ENCODE assay signal across 13 mouse cellular contexts in the genomic region with DNA sequence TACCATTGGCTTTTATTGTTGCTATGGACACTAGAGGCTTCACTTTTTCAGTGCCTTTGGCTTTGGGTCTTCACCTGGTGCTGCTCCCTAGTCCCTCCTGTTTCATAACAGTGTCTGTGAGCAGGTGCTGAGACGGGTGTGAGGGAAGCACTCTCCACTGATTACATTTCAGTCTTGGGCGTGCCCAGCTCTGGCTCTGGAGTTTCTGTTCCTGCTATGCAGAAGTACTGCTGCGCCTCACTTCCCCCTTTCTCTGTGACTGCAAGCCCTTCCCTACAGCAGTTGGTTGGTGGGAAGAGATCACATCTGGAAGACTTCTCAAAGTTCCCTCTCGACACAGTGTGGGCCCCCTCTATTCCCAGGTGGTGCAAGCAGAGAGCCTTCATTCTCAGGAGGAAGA. TPM values are rescaled to one million over a fixed set of nuclear protein-coding genes. Genes with fewer than 3 reads are reported as not detected.
DNase-seq lines count a peak whose midpoint lies in the region; ATAC-seq lines count a peak whose summit lies in the region.
"Had no signal": no experiment of that assay in that cellular context is flagged by ENCODE, and none has a peak within 500 bp of the region (broad histone marks: within the 10 kb centered on the region; RNA-seq: fewer than 3 reads in every experiment).

No protein-coding gene starts in this region.

- H3K27me3 ChIP-seq in heart, embryonic 12.5 days (replicated peaks) = no peaks in the 10 kb centered on the region
- no peaks in the 10 kb centered on the region for H3K27me3 ChIP-seq in hindbrain, embryonic 11.5 days (ENCODE audit: control insufficient read depth, insufficient read depth, low read length)
- H3K27me3 ChIP-seq: forebrain, embryonic 15.5 days; stomach, embryonic 15.5 days had no signal

- ATAC-seq in heart, embryonic 12.5 days (ENCODE audit: insufficient number of reproducible peaks, low FRiP score) = no peak
- no peak for ATAC-seq in hindbrain, embryonic 11.5 days (ENCODE audit: low FRiP score)
- ATAC-seq: forebrain, embryonic 15.5 days; inflammation-experienced regulatory T-cells, adult 6 months had no signal

- no peaks in the 10 kb centered on the region for H3K4me1 ChIP-seq in heart, embryonic 12.5 days (replicated peaks)
- no peaks in the 10 kb centered on the region for H3K4me1 ChIP-seq in hindbrain, embryonic 11.5 days (replicated peaks; ENCODE audit: control insufficient read depth, insufficient read depth, low read length)
- H3K4me1 ChIP-seq: forebrain, embryonic 15.5 days; stomach, embryonic 15.5 days had no signal

- no peak overlapping the region for H3K4me2 ChIP-seq in heart, embryonic 12.5 days
- no peak overlapping the region for H3K4me2 ChIP-seq in hindbrain, embryonic 11.5 days (replicated peaks; ENCODE audit: low read depth, low read length)
- H3K4me2 ChIP-seq: forebrain, embryonic 15.5 days; stomach, embryonic 15.5 days had no signal

- H3K27ac ChIP-seq in heart, embryonic 12.5 days (ENCODE audit: poor library complexity, severe bottlenecking) = no peak overlapping the region
- H3K27ac ChIP-seq in hindbrain, embryonic 11.5 days (ENCODE audit: low read depth, low read length) = no peak overlapping the region
- H3K27ac ChIP-seq: forebrain, embryonic 15.5 days; liver, embryonic 14.5 days; stomach, embryonic 15.5 days had no signal

- no peaks in the 10 kb centered on the region for H3K9me3 ChIP-seq in heart, embryonic 12.5 days (replicated peaks)
- H3K9me3 ChIP-seq in hindbrain, embryonic 11.5 days (ENCODE audit: control insufficient read depth, low read length) = no peaks in the 10 kb centered on the region
- H3K9me3 ChIP-seq: forebrain, embryonic 15.5 days; stomach, embryonic 15.5 days had no signal

- 62% methylated on average over 4 of the region's 4 CpGs for WGBS in heart, embryonic 12.5 days
- 17% methylated on average over 4 of the region's 4 CpGs for WGBS in large intestine, adult 2 months
- 81% methylated on average over 4 of the region's 4 CpGs for WGBS in hindbrain, embryonic 11.5 days

- DNase-seq in heart, postnatal 25 days (ENCODE audit: low spot score) = peak; percentile 16
- DNase-seq in MEL-GATA-1-ER (ENCODE audit: extremely low read depth, low read depth) = peak; percentile 69
- DNase-seq in large intestine, adult 2 months (ENCODE audit: low read depth, low spot score) = peak; percentile 10
- peak; percentile 29 for DNase-seq in skeletal muscle tissue, adult 2 months (ENCODE audit: low read depth, low spot score)
- DNase-seq in hindbrain, embryonic 11.5 days (ENCODE audit: low spot score) = no peak
- DNase-seq in neural tube, embryonic 10.5 days (ENCODE audit: extremely low spot score, low spot score) = no peak
- DNase-seq in gastrocnemius, postnatal 14 days = no peak
- DNase-seq: layer of hippocampus, adult 9-11 months had no signal

- intact Hi-C loops in heart, postnatal 25 days (cut with DNase I) = no loop called here
- intact Hi-C loops in gastrocnemius, postnatal 14 days (cut with DNase I; ENCODE audit: low total_unique reads) = no loop called here

- no peak overlapping the region for H3K4me3 ChIP-seq in heart, embryonic 12.5 days
- no peak overlapping the region for H3K4me3 ChIP-seq in hindbrain, embryonic 11.5 days (ENCODE audit: low read depth, low read length)
- H3K4me3 ChIP-seq: forebrain, embryonic 15.5 days; stomach, embryonic 15.5 days had no signal

- no peaks in the 10 kb centered on the region for H3K36me3 ChIP-seq in heart, embryonic 12.5 days
- H3K36me3 ChIP-seq in hindbrain, embryonic 11.5 days (ENCODE audit: control insufficient read depth, insufficient read depth, low read length) = no peaks in the 10 kb centered on the region
- H3K36me3 ChIP-seq: forebrain, embryonic 15.5 days; stomach, embryonic 15.5 days had no signal

- no peak overlapping the region for H3K9ac ChIP-seq in heart, embryonic 12.5 days
- H3K9ac ChIP-seq in hindbrain, embryonic 11.5 days (ENCODE audit: low read depth, low read length) = no peak overlapping the region
- H3K9ac ChIP-seq: forebrain, embryonic 15.5 days; liver, embryonic 14.5 days; stomach, embryonic 15.5 days had no signal

RNA-seq across cellular contexts. Expression of gene Qtrt2, which starts 25.0 kb away (rescaled TPM):
- 10 to 100 TPM; 15.4 to 15.5 TPM for total RNA-seq in heart, postnatal 25 days (2021)
- polyA plus RNA-seq in heart, embryonic 12.5 days (2016; fragmentation: Nextera tagmentation; extraction: Ambion mirVana) = 16.6 and 17.9 TPM in 2 replicates
- polyA plus RNA-seq in large intestine, adult 2 months (2012; rRNA removed) = 9.7 and 11.9 TPM in 2 replicates
- polyA plus RNA-seq in hindbrain, embryonic 11.5 days (2014; fragmentation: Nextera tagmentation; extraction: Ambion mirVana) = 35.9 and 42.2 TPM in 2 replicates
- 1 to 10 TPM; 7.4 to 9.5 TPM for total RNA-seq in gastrocnemius, postnatal 14 days (2021)

RNA-seq across cellular contexts. Expression of gene Zdhhc23, which starts 28.0 kb away (rescaled TPM):
- total RNA-seq in heart, postnatal 25 days (2021) = under 1 TPM; 0.28 to 0.52 TPM
- 1.8 and 2.2 TPM in 2 replicates for polyA plus RNA-seq in heart, embryonic 12.5 days (2016; fragmentation: Nextera tagmentation; extraction: Ambion mirVana)
- polyA plus RNA-seq in large intestine, adult 2 months (2012; rRNA removed) = 3.0 and 5.5 TPM in 2 replicates
- 0.28 and 1.3 TPM in 2 replicates for polyA plus RNA-seq in hindbrain, embryonic 11.5 days (2014; fragmentation: Nextera tagmentation; extraction: Ambion mirVana)
- 1 to 10 TPM; 1.6 to 6.0 TPM for total RNA-seq in gastrocnemius, postnatal 14 days (2021)

Comparison
In these comparisons a context has a peak if more than half of its experiments do, and no peak if none do; other contexts are left out.
1. DNase-seq: peak in heart, postnatal 25 days (single experiment), MEL-GATA-1-ER (single experiment), large intestine, adult 2 months (single experiment) and skeletal muscle tissue, adult 2 months (single experiment); none in hindbrain, embryonic 11.5 days (single experiment), neural tube, embryonic 10.5 days (single experiment) and gastrocnemius, postnatal 14 days (single experiment).